Mouse (Mus musculus) left cerebral cortex, adult 2 months (tissue): Measurements from ENCODE around the gene Gm853. TPM values are rescaled to one million over a fixed set of nuclear protein-coding genes. Genes with fewer than 3 reads are reported as not detected.
A peak's percentile ranks its signal among the peaks of the same experiment; 100 is the strongest.

Experiments
- DNase-seq, 2 experiments: peaks; one replicate each; pipeline ENCODE4 v3.0.0; 2021 to 2022; ENCODE audit warnings: low spot score in 2 of 2, mixed read lengths in 1 of 2; ENCODE audit errors: extremely low spot score in 1 of 2
- H3K27ac ChIP-seq: fragments of 200-600 bp; 2 replicates; pipeline ENCODE4 v1.8.1; 2022
- H3K4me3 ChIP-seq: fragments of 200-600 bp; 2 replicates; pipeline ENCODE4 v1.8.1; 2022
- CTCF ChIP-seq: fragments of 200-600 bp; IDR thresholded peaks from 2 replicates; pipeline ENCODE4 v1.8.1; 2022; ENCODE audit warnings: antibody characterized with exemption, mild to moderate bottlenecking, moderate library complexity
- intact Hi-C: fragments of 180-260 bp; cut with DNase I; formaldehyde crosslinking; loops from one replicate; pipeline ENCODE4 v1.15.1; 2025
- total RNA-seq, 2 experiments: library from RNA; stranded (reverse); gene quantifications; 2 replicates each; pipeline ENCODE4 v1.2.3; 2021

Gm853 gene
- total RNA-seq, 2 experiments from 2014 or later, result not detected

DNA sequence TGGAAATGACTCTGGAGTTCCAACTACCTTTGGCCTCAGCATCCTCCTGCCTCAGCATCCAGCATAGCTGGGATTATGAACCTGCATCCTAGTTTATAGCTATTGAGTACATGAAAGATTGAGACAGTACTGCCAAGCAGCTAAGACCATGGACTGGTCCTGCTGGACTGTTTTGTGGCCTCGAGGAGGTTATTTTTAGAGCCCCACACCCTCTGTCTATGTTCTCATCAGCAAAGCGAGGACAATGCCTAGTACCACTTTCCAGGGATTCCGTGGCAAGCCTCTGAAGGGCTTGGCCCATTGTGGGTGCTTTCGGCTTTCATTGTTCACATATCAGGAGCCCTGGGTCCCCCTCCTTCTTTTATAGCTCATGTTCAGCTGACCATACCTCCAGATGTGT lies 51.8 kb downstream of the Gm853 start:
- no peak overlapping the region for H3K27ac ChIP-seq
- DNase-seq, result no peak
- intact Hi-C loops, result no loop called here

GRCm38 (mm10) chr4:130169411-130169971 lies 52.7 kb downstream of the Gm853 start:
- DNase-seq, result no peak
- intact Hi-C loops, result no loop called here
- Histone ChIP-seq H3K27ac (peak overlapping the region; percentile 28; the same call in 1 of the 2 replicates), H3K4me3 (no peak overlapping the region)
- TF ChIP-seq CTCF, result no peak

More for the DNA sequence above, 51.8 kb downstream of the Gm853 start:
- H3K4me3 ChIP-seq, result no peak overlapping the region
- TF ChIP-seq CTCF, result no peak

DNA sequence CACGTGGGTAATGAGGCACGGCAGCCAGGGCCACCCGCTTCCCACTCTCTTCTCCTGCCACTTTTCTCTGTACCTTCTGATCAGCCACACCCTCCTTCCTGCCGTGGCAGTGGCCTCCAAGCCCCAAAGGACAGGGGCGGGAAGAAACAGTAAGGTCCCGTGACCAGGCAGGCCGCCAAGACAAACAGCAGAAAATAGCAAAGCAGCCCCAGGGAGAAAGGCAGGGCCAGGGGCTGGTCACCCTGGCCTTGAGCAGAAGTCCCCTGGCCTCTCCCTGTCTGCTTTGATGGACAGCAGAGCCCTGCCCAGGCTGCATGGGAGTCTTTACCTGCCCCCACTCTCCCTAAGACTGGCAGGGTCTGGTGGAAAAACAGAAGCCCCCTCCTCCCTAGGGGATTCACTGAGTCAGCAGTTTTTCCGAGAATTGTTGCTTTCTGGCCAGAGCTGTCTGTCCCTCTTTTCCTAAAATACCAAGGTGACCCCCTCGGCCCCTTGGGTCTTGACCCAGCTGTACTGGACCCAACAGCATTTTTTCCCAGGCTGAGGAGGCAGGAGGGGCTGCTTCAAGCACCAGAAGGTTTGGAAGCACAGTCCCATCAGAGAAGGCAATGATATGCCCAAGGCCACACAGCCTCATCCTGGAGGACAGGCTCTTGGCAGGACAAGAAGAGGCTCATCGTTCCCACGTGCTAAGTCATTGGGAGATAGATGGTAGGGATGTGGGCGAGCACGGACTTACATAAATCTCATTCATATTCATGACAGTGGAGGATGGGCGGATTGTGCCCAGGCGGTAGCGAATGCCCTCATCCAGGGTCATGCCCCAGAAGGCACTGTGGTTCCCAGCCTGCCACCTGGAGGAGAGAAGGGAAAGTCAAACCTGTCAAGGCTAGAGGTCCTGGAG lies 53.7 kb downstream of the Gm853 start:
- no peak; the same call in 1 of the 2 replicates for TF ChIP-seq CTCF
- Histone ChIP-seq H3K27ac (peak overlapping the region; percentile 28; the same call in 1 of the 2 replicates), H3K4me3 (no peak overlapping the region)
- no peak for DNase-seq
- intact Hi-C loops, result no loop called here

GRCm38 (mm10) chr4:130167814-130168213 lies 54.4 kb downstream of the Gm853 start:
- Histone ChIP-seq H3K4me3 (no peak overlapping the region), H3K27ac (no peak overlapping the region)
- TF ChIP-seq CTCF, result no peak
- intact Hi-C loops, result no loop called here
- DNase-seq, result no peak

DNA sequence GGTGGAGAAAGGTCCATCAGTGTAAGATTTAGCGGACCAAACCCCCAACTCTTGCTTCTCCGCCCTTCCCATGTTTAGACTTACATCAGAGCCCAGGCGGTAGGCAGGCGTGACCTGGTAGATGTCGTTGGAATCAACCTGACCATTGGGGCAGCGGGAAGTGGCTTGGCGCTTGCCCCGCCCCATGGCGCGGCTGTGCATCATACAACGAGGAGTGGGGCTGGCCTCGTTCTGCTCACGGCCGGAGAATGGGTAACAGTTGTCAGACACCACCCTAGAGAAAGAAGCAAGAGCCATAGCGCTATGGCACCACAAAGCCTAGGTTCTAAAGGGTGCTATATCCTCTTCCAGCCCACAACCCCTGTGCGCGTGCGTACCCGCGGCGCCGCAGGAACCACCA lies 54.9 kb downstream of the Gm853 start:
- no peak overlapping the region for H3K4me3 ChIP-seq
- no peak for TF ChIP-seq CTCF

DNA sequence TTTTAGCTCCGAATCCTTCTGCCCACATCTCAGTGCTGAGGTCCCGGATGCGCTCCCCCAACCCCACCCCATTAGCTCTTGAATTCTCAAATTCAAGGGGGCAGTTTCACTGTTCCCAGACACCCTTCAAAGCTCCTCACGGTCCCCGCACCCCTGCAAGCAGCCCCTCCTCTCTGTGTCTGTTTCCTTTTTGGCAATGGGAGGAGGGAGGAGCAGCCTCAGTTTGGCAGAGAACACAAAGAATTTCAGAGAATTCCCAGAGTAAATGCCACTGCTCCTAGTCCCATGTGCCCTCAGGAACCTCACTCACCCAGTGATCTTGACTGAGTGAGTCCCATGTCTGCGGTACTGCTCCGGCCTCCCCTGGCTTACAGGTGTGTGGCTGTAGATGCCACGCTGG lies 55.6 kb downstream of the Gm853 start:
- Histone ChIP-seq H3K27ac (no peak overlapping the region), H3K4me3 (no peak overlapping the region)
- no peak for DNase-seq
- TF ChIP-seq CTCF, result no peak
- intact Hi-C loops, result no loop called here

More for the DNA sequence above, 54.9 kb downstream of the Gm853 start:
- no peak for DNase-seq
- intact Hi-C loops, result no loop called here
- H3K27ac ChIP-seq, result no peak overlapping the region

DNA sequence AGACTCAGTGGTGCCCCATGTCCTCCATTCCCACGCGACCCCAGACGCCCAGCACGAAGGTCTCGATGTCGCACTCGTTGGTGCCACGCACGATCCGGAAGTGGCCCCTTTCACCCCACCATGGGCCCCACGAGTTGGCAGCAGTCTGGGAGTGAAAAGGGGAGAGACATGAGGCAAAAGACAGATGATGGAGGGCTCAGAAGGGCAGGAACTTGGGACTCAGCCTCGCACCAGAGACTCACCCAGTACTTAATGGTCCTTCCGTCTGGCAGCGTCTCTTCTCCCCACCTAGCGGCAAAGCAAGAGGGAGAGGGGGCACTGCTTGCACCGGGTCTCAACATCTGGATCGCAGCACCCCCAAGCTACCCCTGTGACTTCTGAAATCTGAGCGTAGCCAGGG lies 56.1 kb downstream of the Gm853 start:
- no peak for TF ChIP-seq CTCF
- Histone ChIP-seq H3K4me3 (no peak overlapping the region), H3K27ac (no peak overlapping the region)
- no peak for DNase-seq
- intact Hi-C loops, result no loop called here

GRCm38 (mm10) chr4:130164121-130164520 lies 58.1 kb downstream of the Gm853 start:
- intact Hi-C loops, result no loop called here
- Histone ChIP-seq H3K27ac (no peak overlapping the region), H3K4me3 (no peak overlapping the region)
- no peak for DNase-seq
- no peak for TF ChIP-seq CTCF

DNA sequence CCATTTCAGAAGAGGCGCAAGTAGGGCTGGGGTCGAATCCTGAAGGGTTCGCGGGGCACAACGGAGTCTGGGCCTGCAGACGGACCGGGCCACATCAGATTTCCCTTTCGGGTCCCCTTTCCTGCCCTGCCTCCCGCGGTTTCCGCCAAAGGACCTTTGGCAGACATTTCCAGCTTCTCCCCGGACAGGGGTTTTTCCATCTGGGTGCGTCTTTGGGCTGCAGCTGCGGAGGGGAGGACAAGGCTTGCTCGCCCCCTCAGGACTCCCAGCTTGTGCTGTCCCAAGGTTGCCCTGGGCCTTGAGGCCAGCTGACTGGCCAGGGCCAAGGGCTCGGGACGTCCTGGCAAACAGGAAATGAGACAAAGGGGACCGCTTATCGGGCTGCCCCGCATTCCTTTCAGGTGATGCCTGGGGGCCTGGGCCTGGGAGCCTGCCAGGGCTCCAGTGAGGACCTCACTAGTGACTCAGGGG lies 58.8 kb downstream of the Gm853 start:
- no peak for DNase-seq
- no peak for TF ChIP-seq CTCF
- Histone ChIP-seq H3K27ac (peak overlapping the region; percentile 48; the same call in 1 of the 2 replicates), H3K4me3 (peak overlapping the region; percentile 9; the same call in 1 of the 2 replicates)
- intact Hi-C loops, result no loop called here

- intact Hi-C loops, result no loop called here
- no peak for DNase-seq
- no peak for TF ChIP-seq CTCF
- Histone ChIP-seq H3K27ac (no peak overlapping the region), H3K4me3 (no peak overlapping the region)
Observed at GRCm38 (mm10) chr4:130161349-130161748, 60.9 kb downstream of the Gm853 start.

Other genes with a start within 250 kb of the Gm853 start
- 100 to 1,000 TPM; 422 to 424 TPM for gene Adgrb2, start 237.5 kb downstream of the Gm853 start, total RNA-seq
- gene Col16a1, start 174.6 kb downstream of the Gm853 start, total RNA-seq, result 10 to 100 TPM; 16.2 to 20.1 TPM
- 10 to 100 TPM; 65.6 to 81.3 TPM for gene Pef1, start 119.8 kb downstream of the Gm853 start, total RNA-seq
- 1 to 10 TPM; 1.7 to 2.1 TPM for gene Hcrtr1, start 83.0 kb downstream of the Gm853 start, total RNA-seq
- 10 to 100 TPM; 13.3 to 17.0 TPM for gene Tinagl1, start 47.3 kb downstream of the Gm853 start, total RNA-seq
- 10 to 100 TPM in 1 of 2 experiments, 1 to 10 TPM in 1; 6.5 to 11.9 TPM for gene Serinc2, start 56.8 kb upstream of the Gm853 start, total RNA-seq
- gene Fabp3, start 86.2 kb upstream of the Gm853 start, total RNA-seq, result 100 to 1,000 TPM; 124 to 126 TPM
- 1 to 10 TPM; 1.0 to 2.3 TPM for gene Gm10570, start 86.3 kb upstream of the Gm853 start, total RNA-seq
- gene Zcchc17, start 137.5 kb upstream of the Gm853 start, total RNA-seq, result 10 to 100 TPM; 64.0 to 64.2 TPM
- 10 to 100 TPM; 24.2 to 25.4 TPM for gene Snrnp40, start 137.7 kb upstream of the Gm853 start, total RNA-seq